ENCODE assay signal across 2 mouse cellular contexts in the genomic region with DNA sequence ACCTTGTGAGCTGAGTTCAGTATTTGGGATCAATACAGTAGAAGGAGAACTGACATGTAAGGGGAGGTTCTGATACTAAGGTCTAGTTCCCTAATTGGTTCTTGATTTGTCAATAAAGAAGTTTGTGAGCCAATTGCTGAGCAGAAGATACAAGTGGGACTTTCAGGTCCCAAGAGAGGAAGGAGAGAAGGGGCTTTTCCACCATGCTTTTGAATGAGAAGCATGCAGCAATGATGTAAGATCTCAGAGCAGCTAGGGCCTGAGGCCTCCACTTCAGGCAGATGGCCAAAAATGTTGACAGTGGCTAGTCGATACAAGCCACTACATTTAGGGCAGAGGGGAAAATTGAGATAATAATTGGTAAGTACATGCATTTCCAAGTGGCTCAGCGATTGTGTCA.
A peak's percentile ranks its signal among the peaks of the same experiment; 100 is the strongest.
TF ChIP-seq lines count a peak whose summit lies in the region.

No protein-coding gene starts in this region.

TF ChIP-seq in CH12.LX, 34 proteins besides CTCF, POLR2A, EP300 and RAD21 (continued from another document):
- TF ChIP-seq MEF2A (IDR thresholded peaks at IDR 0.05; ENCODE audit: borderline replicate concordance, low read depth, low read length) (peak; percentile 58; the same call in 1 of the 2 replicates), JUN (IDR thresholded peaks at IDR 0.05; ENCODE audit: insufficient read depth, low read depth, low read length) (no peak), IRF4 (IDR thresholded peaks at IDR 0.05; ENCODE audit: low read depth, low read length) (peak; percentile 80), TBP (conservative IDR thresholded peaks at IDR 0.05; ENCODE audit: low read depth, low read length) (peak; percentile 55; the same call in 1 of the 2 replicates), ZC3H11A (IDR thresholded peaks at IDR 0.05; ENCODE audit: low read depth, low read length) (no peak), BHLHE40 (IDR thresholded peaks at IDR 0.05; ENCODE audit: low read depth, low read length) (0 out of 2 replicates have a peak, but pooled peaks have one; percentile 33), MXI1 (IDR thresholded peaks at IDR 0.05; ENCODE audit: low read depth, low read length) (peak; percentile 55; the same call in 1 of the 2 replicates), E2F4 (IDR thresholded peaks at IDR 0.05; ENCODE audit: insufficient replicate concordance, low read depth, low read length) (no peak), MAZ (IDR thresholded peaks at IDR 0.05; ENCODE audit: low read depth, low read length) (0 out of 2 replicates have a peak, but pooled peaks have one; percentile 35), CHD2 (IDR thresholded peaks at IDR 0.05; ENCODE audit: low read length) (no peak), USF2 (conservative IDR thresholded peaks at IDR 0.05; ENCODE audit: low read depth, low read length) (no peak), CHD1 (IDR thresholded peaks at IDR 0.05; ENCODE audit: low read depth, low read length) (peak; percentile 64; the same call in 1 of the 2 replicates), ZNF384 (IDR thresholded peaks at IDR 0.05; ENCODE audit: low read depth, low read length) (no peak), TCF12 (IDR thresholded peaks at IDR 0.05; ENCODE audit: low read depth, low read length) (peak; percentile 46; the same call in 1 of the 2 replicates), HCFC1 (IDR thresholded peaks at IDR 0.05; ENCODE audit: low read depth, low read length) (peak; percentile 52), NRF1 (IDR thresholded peaks at IDR 0.05; ENCODE audit: low read depth, low read length) (no peak), UBTF (IDR thresholded peaks at IDR 0.05; ENCODE audit: low read depth, low read length) (no peak), ELF1 (IDR thresholded peaks at IDR 0.05; ENCODE audit: low read depth, low read length) (no peak), ZMIZ1 (IDR thresholded peaks at IDR 0.05; ENCODE audit: low read depth, low read length) (0 out of 2 replicates have a peak, but pooled peaks have one; percentile 35), ZKSCAN1 (IDR thresholded peaks at IDR 0.05; ENCODE audit: borderline replicate concordance, low read depth, low read length) (no peak), PAX5 (IDR thresholded peaks at IDR 0.05; ENCODE audit: low read length) (no peak), JUND (conservative IDR thresholded peaks at IDR 0.05; ENCODE audit: low read depth, low read length) (no peak), ETS1 (conservative IDR thresholded peaks at IDR 0.05; ENCODE audit: low read depth, low read length) (no peak; the same call in 1 of the 2 replicates), MAFK (IDR thresholded peaks at IDR 0.05; ENCODE audit: insufficient replicate concordance, low read length) (no peak), RCOR1 (conservative IDR thresholded peaks at IDR 0.05; ENCODE audit: low read depth, low read length) (no peak), KAT2A (IDR thresholded peaks at IDR 0.05; ENCODE audit: insufficient replicate concordance, low read length) (0 out of 2 replicates have a peak, but pooled peaks have one; percentile 57)

TF ChIP-seq in MEL, 35 proteins besides CTCF, POLR2A, EP300 and RAD21 (continued from another document):
- TF ChIP-seq TCF12 (IDR thresholded peaks at IDR 0.05; ENCODE audit: low read depth, low read length) (no peak), GATA1 (IDR thresholded peaks at IDR 0.05; ENCODE audit: low read depth, low read length) (no peak), ETS1 (IDR thresholded peaks at IDR 0.05; ENCODE audit: low read depth, low read length) (no peak), ZMIZ1 (IDR thresholded peaks at IDR 0.05; ENCODE audit: low read depth, low read length) (no peak)
